Mouse (Mus musculus) right cerebral cortex, postnatal 10 days (tissue): ENCODE results near the gene Naaladl1.
A peak's percentile ranks its signal among the peaks of the same experiment; 100 is the strongest.
"Not testable (repeated sequence)": the region's sequence is repeated elsewhere in the genome, so short reads cannot be mapped to it uniquely, and the experiment has no call there.

Experiments used
- DNase-seq, 2 experiments: peaks; one replicate each; pipeline ENCODE4 v3.0.0; 2021; ENCODE audit warnings: low spot score in 2 of 2

Naaladl1 gene

DNA sequence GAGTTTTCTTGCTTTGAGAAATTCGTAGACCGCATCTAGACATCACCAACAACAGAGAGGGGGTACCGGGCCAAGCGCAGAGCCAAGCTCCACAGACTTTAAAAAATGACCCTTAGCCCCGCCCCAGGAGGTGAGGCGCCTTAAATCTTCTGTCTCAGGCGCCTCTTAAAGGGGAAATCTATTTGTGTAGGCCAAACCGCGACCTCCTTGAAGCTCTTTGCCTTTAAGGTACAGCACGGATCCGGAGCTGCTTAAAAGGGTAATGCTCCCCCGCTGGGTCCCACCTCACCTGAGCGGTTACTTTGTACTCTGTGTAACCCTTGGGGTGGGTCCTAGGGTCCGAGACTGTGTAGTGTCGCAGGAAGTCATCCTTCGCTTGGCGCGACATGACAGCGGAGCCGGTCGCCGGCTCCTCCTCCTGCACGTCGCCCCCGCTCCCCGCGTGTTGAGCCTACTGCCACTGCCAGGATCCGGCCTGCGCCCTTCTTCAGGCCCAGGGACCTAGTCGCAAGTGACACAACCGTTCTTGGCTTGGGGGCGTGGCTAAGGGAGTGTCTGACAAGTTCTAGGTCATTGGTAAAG is 22.3 kb downstream of the Naaladl1 start, which contains the start of gene Snx15:
TSS of gene Snx15 (minus strand) at position 545 of the 582 bp plus-strand sequence.
- peak; percentile 96 to 97 for DNase-seq

DNA sequence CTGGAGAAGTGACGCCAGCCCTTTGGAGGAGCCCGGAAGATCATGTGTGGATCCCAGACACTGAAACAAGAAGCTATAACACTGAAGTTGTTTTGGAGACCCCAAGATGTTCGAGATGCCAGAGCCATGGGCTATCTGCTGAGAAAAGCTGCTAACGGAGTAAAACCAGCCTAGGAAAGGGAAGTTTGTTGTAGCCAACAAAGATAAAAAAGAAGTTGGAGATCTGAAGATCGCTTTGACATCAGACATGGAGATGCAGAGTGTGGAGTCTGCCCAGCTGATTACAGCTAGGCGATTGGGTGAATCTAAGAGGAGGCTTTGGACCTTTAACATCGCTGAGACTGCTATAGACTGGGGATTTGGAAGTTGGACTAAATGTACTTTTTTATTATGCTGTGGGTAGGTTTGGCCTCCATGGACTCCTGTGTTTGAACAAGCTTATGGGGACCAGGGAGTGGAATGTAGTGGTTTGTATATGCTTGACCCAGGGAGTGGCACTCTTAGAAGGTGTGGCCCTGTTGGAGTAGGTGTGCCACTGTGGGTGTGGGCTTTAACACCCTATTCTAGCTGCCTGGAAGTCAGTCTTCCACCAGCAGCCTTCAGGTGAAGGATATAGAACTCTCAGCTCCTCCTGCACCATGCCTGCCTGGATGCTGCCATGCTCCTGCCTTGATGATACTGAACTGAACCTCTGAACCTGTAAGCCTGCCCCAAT is 25.0 kb downstream of the Naaladl1 start:
- DNase-seq = not testable (repeated sequence)

DNA sequence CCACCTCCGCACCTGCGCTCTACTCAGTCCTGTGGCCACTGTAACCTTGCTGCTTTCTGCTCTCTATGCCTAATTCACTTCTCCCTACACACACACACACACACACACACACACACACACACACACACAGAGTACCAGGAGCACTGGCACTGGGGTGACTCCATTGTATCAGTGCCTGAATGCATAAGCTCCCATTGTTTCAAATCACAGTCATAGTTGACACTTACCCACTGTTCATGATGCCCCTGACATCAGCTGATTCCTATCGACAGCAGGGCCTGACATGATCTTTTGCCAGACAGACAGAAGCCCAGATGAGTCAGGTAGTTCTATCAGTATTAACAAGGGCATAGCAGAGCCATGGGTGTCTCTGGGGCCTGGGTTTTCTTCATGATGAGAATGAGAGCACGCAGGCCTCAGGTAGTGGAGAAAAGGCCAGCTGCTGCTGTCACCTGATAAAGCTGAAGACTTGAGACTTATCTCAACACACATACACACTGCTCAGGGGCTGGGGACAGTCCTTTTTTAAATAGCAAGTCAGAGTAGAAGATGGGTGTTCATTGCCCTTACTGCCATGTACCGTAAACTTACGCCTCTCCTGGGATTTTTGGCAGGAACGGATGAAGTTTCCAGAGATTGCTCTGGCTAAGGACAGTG is 26.7 kb downstream of the Naaladl1 start:
- DNase-seq = no peak

DNA sequence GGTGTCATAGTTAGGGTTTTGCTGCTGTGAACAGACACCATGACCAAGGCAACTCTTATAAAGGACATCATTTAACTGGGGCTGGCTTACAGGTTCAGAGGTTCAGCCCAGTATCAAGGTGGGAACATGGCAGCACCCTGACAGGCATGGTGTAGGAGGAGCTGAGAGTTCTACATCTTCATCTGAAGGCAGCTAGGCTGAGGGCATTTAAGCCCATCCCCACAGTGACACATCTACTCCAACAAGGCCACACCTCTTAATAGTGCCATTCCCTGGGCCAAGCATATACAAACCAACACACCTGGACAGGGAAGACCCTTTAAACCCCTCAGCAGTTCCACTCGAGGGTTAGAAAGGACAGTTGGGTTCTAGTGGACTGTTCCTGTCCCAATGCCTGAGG is 27.6 kb downstream of the Naaladl1 start:
- DNase-seq = not testable (repeated sequence)

GRCm38 (mm10) chr19:6136397-6136796 is 30.8 kb downstream of the Naaladl1 start:
- no peak for DNase-seq

GRCm38 (mm10) chr19:6139701-6140100 is 34.1 kb downstream of the Naaladl1 start:
- DNase-seq = no peak

GRCm38 (mm10) chr19:6140374-6140677 is 34.7 kb downstream of the Naaladl1 start:
- no peak for DNase-seq

GRCm38 (mm10) chr19:6140678-6141393 is 35.3 kb downstream of the Naaladl1 start, which contains the start of gene Batf2:
Gene Batf2, plus strand, starts transcription at chr19:6140983.
- DNase-seq = peak; percentile 95

- DNase-seq = peak; percentile 91
Measured at GRCm38 (mm10) chr19:6141394-6141749, 35.8 kb downstream of the Naaladl1 start, which contains the start of gene Arl2. Gene Arl2, minus strand, starts transcription at chr19:6141548.

- DNase-seq = no peak
Measured at GRCm38 (mm10) chr19:6144842-6145241, 39.3 kb downstream of the Naaladl1 start.

GRCm38 (mm10) chr19:6155174-6155573 is 49.6 kb downstream of the Naaladl1 start:
- no peak for DNase-seq

- DNase-seq = no peak
Measured at GRCm38 (mm10) chr19:6156372-6156771, 50.8 kb downstream of the Naaladl1 start.

- no peak for DNase-seq
Measured at GRCm38 (mm10) chr19:6157220-6157619, 51.6 kb downstream of the Naaladl1 start.

GRCm38 (mm10) chr19:6163872-6164547 is 58.4 kb downstream of the Naaladl1 start:
- no peak for DNase-seq
